Mouse (Mus musculus) cortical plate, adult 2 months (tissue): Measurements from ENCODE around the gene Arhgef3. TPM values are rescaled to one million over a fixed set of nuclear protein-coding genes. Genes with fewer than 3 reads are reported as not detected.
"Not testable (repeated sequence)": the region's sequence is repeated elsewhere in the genome, so short reads cannot be mapped to it uniquely, and the experiment has no call there.

ENCODE experiments used
- H3K27ac ChIP-seq: fragments of 200-500 bp; 2 replicates; pipeline ENCODE4 v1.5.1; 2012; ENCODE audit warnings: low read length, control low read depth, inconsistent platforms; ENCODE audit not compliant: insufficient read depth
- H3K4me1 ChIP-seq: fragments of 200-500 bp; 2 replicates; pipeline ENCODE4 v1.6.1; 2011; ENCODE audit warnings: low read length; ENCODE audit not compliant: control insufficient read depth, insufficient read depth
- H3K4me3 ChIP-seq: fragments of 200-500 bp; 2 replicates; pipeline ENCODE4 v1.5.1; 2011; ENCODE audit warnings: mild to moderate bottlenecking, low read length, control low read depth; ENCODE audit not compliant: insufficient read depth
- CTCF ChIP-seq: fragments of 200-500 bp; IDR thresholded peaks from 2 replicates; pipeline ENCODE4 v1.5.1; 2011; ENCODE audit warnings: mild to moderate bottlenecking, control low read depth, low read length; ENCODE audit not compliant: insufficient read depth; ENCODE audit errors: extremely low read depth
- POLR2A ChIP-seq: fragments of 200-500 bp; IDR thresholded peaks from 2 replicates; pipeline ENCODE4 v1.6.1; 2011; ENCODE audit warnings: mild to moderate bottlenecking, low read length, control low read depth; ENCODE audit not compliant: insufficient read depth; ENCODE audit errors: extremely low read depth
- polyA plus RNA-seq: library from polyadenylated mRNA; depleted of rRNA; stranded (reverse); fragments of >200 nt; gene quantifications from 2 replicates; pipeline ENCODE4 v1.2.3, GENCODE M21; 2012

Arhgef3 gene
- polyA plus RNA-seq, 1 experiment = 42.9 TPM

DNA sequence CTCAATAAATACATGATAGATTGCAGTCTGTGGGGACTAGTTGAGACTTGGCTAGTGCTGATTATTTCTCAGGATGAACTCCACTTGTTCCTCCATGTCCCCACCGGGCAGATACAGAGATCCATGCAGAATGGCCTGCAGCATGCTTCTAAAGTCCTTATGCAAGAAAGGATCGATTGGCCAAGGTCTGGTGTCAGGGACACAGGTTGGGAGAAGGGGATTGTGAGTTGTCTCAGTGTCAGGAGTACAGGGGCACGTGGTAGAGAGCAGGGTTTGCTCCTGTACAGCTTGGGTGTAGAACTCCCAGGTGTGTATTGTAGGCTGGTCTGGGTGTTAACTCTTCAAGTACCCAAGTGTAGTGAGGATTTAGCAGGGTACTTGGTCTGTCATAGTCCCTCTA lies 130.2 kb downstream of the Arhgef3 start:
- TF ChIP-seq CTCF (no peak), POLR2A (no peak)
- Histone ChIP-seq H3K27ac (no peak overlapping the region), H3K4me3 (no peak overlapping the region), H3K4me1 (no peaks in the 10 kb centered on the region)

GRCm38 (mm10) chr14:27246424-27246823 lies 131.7 kb downstream of the Arhgef3 start:
- H3K4me3 ChIP-seq = no peak overlapping the region
- H3K4me1 ChIP-seq = no peaks in the 10 kb centered on the region
- H3K27ac ChIP-seq = no peak overlapping the region
- TF ChIP-seq CTCF (no peak), POLR2A (no peak)

GRCm38 (mm10) chr14:27246948-27247347 lies 132.2 kb downstream of the Arhgef3 start:
- not testable (repeated sequence) for H3K4me1 ChIP-seq, H3K4me3 ChIP-seq, H3K27ac ChIP-seq

DNA sequence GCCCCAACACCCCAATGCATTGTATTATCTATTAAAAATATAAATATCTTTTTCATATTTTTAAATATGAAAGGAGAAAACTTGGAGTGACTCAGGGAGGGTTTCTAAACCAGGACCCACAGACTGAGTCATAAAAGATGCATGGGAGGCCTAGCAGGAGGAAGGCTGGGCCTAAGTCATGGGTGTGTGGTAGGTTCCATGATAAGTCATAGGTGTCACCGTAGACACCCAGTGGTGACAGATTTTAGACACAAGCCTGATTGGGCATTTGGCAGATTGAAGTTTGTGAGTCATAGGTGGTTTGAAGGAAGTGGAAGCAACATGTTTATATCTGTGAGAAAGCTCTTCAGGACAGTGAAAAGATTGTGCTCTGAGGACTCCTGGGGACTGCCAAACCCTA lies 134.4 kb downstream of the Arhgef3 start:
- Histone ChIP-seq H3K4me1 (no peaks in the 10 kb centered on the region), H3K27ac (no peak overlapping the region), H3K4me3 (no peak overlapping the region)
- TF ChIP-seq CTCF = no peak
- no peak for TF ChIP-seq POLR2A

GRCm38 (mm10) chr14:27250281-27250789 lies 135.6 kb downstream of the Arhgef3 start:
- Histone ChIP-seq H3K4me3 (no peak overlapping the region), H3K4me1 (no peaks in the 10 kb centered on the region), H3K27ac (no peak overlapping the region)
- no peak for TF ChIP-seq POLR2A
- no peak for TF ChIP-seq CTCF

- TF ChIP-seq CTCF (no peak), POLR2A (no peak)
- no peak overlapping the region for H3K4me3 ChIP-seq
- H3K27ac ChIP-seq = no peak overlapping the region
- H3K4me1 ChIP-seq = no peaks in the 10 kb centered on the region
These were observed 138.7 kb downstream of the Arhgef3 start for GRCm38 (mm10) chr14:27253391-27253790.

DNA sequence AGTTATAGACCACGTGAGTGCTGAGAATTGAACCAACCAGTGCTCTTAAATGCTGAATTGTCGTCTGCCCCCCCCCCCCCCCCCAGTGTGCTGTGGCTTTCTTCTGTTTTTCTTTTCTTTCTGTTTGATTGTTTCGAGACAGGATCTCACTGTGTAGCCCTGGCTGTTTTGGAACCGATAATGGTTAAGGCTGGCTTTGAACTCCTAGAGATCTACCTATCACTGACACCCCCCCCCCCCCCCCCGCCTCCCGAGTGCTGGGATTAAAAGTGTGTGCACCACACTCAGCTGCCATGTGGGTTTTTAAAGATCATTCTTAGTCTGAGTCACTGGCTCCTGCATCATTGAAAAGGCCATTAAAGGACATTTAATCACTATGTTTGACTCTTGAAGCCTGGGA lies 147.7 kb downstream of the Arhgef3 start:
- TF ChIP-seq CTCF = no peak
- no peak for TF ChIP-seq POLR2A
- H3K27ac ChIP-seq = no peak overlapping the region

GRCm38 (mm10) chr14:27266601-27267000 lies 151.9 kb downstream of the Arhgef3 start:
- Histone ChIP-seq H3K27ac (no peak overlapping the region), H3K4me1 (peaks cover 11% of the 10 kb centered on the region), H3K4me3 (no peak overlapping the region)
- TF ChIP-seq CTCF (no peak), POLR2A (no peak)

More for the DNA sequence above, 147.7 kb downstream of the Arhgef3 start:
- H3K4me1 ChIP-seq = no peaks in the 10 kb centered on the region; the same call in 1 of the 2 replicates
- no peak overlapping the region for H3K4me3 ChIP-seq

- H3K4me1 ChIP-seq = peaks cover 11% of the 10 kb centered on the region
- TF ChIP-seq CTCF (no peak), POLR2A (no peak)
- H3K4me3 ChIP-seq = no peak overlapping the region
- peak overlapping the region; percentile 82 for H3K27ac ChIP-seq
These were observed 153.4 kb downstream of the Arhgef3 start for GRCm38 (mm10) chr14:27268137-27268536.

GRCm38 (mm10) chr14:27268986-27269700 lies 154.4 kb downstream of the Arhgef3 start:
- Histone ChIP-seq H3K4me1 (peaks cover 11% of the 10 kb centered on the region), H3K27ac (peak overlapping the region; percentile 82), H3K4me3 (no peak overlapping the region)
- no peak for TF ChIP-seq POLR2A
- TF ChIP-seq CTCF = no peak

GRCm38 (mm10) chr14:27269836-27270235 lies 155.1 kb downstream of the Arhgef3 start:
- no peak overlapping the region for H3K4me3 ChIP-seq
- H3K27ac ChIP-seq = 0 out of 2 replicates have a peak overlapping the region, but pooled peaks have one; percentile 15
- peaks cover 11% of the 10 kb centered on the region for H3K4me1 ChIP-seq
- TF ChIP-seq CTCF (no peak), POLR2A (no peak)
